Mouse (Mus musculus) embryonic facial prominence, embryonic 11.5 days (tissue): Measurements from ENCODE around the gene Pln. TPM values are rescaled to one million over a fixed set of nuclear protein-coding genes. Genes with fewer than 3 reads are reported as not detected.

Experiments
- ATAC-seq: fragments of 200-750 bp; cut with Nextera tagmentation; replicated peaks from 2 replicates; pipeline ENCODE4 v1.8.0; 2017; ENCODE audit warnings: low read depth; ENCODE audit not compliant: insufficient number of reproducible peaks, low FRiP score, low TSS enrichment
- DNase-seq: peaks from one replicate; pipeline ENCODE4 v3.0.0-alpha.2; 2015; ENCODE audit warnings: low spot score
- H3K27ac ChIP-seq: fragments of 300-500 bp; sonication (generic); replicated peaks from 2 replicates; pipeline ENCODE4 v1.5.1; 2014; ENCODE audit warnings: mild to moderate bottlenecking, low read depth, low read length, control low read depth
- H3K27me3 ChIP-seq: fragments of 300-500 bp; sonication (generic); 2 replicates; pipeline ENCODE4 v1.6.1; 2014; ENCODE audit warnings: mild to moderate bottlenecking, low read length, moderate library complexity, mixed read lengths; ENCODE audit not compliant: control insufficient read depth, insufficient read depth
- H3K36me3 ChIP-seq: fragments of 300-500 bp; sonication (generic); replicated peaks from 2 replicates; pipeline ENCODE4 v1.6.1; 2014; ENCODE audit warnings: low read depth, mild to moderate bottlenecking, low read length, moderate library complexity, mixed read lengths; ENCODE audit not compliant: control insufficient read depth, insufficient read depth
- H3K4me1 ChIP-seq: fragments of 300-500 bp; sonication (generic); 2 replicates; pipeline ENCODE4 v1.6.1; 2014; ENCODE audit warnings: low read length, mixed read lengths; ENCODE audit not compliant: control insufficient read depth, insufficient read depth
- H3K4me2 ChIP-seq: fragments of 300-500 bp; sonication (generic); 2 replicates; pipeline ENCODE4 v1.6.1; 2014; ENCODE audit warnings: low read depth, mild to moderate bottlenecking, control low read depth, low read length, moderate library complexity
- H3K4me3 ChIP-seq: fragments of 300-500 bp; sonication (generic); 2 replicates; pipeline ENCODE4 v1.5.1; 2014; ENCODE audit warnings: low read depth, low read length, control low read depth
- H3K9ac ChIP-seq: fragments of 300-500 bp; sonication (generic); replicated peaks from 2 replicates; pipeline ENCODE4 v1.6.1; 2014; ENCODE audit warnings: mild to moderate bottlenecking, control low read depth, low read length
- H3K9me3 ChIP-seq: fragments of 300-500 bp; sonication (generic); replicated peaks from 2 replicates; pipeline ENCODE4 v1.6.1; 2016; ENCODE audit warnings: mild to moderate bottlenecking, low read length, inconsistent platforms, mixed read lengths; ENCODE audit not compliant: control insufficient read depth
- WGBS: fragments of 180-500 bp; shearing (Covaris S2); extraction: QIAGEN DNeasy Blood & Tissue Kit; methylation state at CpG from one replicate; pipeline ENCODE4 v1.1.7; 2014; 5-methylcytosine and 5-hydroxymethylcytosine counted together
- polyA plus RNA-seq: library from polyadenylated mRNA; unstranded; fragments of >200 nt; fragmentation: Nextera tagmentation; extraction: Ambion mirVana; gene quantifications from 2 replicates; pipeline ENCODE4 v1.2.1, GENCODE M21; 2014

Gene Pln
- polyA plus RNA-seq, 1 experiment from 2014 or later: 2.7 TPM

DNA sequence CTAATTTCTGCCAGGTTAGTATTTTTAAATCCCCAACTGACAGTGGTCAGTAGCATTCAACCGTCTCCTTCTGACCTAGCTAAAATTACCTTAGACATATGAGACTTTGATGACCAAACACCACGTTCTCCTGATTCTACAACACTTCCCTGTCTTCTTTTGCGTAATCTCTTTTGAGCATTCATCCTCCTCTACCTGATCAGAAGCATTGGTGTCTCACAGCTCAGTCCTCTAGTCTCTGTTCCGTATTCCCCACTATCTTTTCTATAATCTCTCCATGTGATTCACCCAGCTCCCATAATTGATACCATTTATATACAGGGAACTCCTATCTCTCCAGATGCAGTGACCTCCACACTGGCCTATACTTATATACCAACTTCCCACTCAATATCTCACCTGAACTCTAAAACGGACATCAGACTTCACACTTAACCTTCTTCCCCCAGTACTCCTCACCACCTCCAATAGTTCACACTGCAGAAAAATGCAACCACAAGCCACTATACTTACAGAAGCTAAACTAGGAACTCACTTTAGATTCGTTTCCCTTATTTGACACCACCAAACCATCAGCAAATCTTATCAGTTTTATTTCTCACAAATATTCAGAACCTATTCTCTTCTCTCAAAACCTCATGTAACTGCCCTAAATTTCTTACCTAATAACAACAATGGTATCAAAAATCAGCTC, 36.6 kb downstream of the Pln start:
- Histone ChIP-seq H3K27ac (no peak overlapping the region), H3K4me3 (no peak overlapping the region), H3K4me2 (no peak overlapping the region), H3K27me3 (no peaks in the 10 kb centered on the region), H3K4me1 (no peaks in the 10 kb centered on the region), H3K36me3 (no peaks in the 10 kb centered on the region), H3K9me3 (no peaks in the 10 kb centered on the region), H3K9ac (no peak overlapping the region)
- WGBS: 84% methylated on average over 6 of the region's 6 CpGs
- DNase-seq (no peak), ATAC-seq (no peak)

DNA sequence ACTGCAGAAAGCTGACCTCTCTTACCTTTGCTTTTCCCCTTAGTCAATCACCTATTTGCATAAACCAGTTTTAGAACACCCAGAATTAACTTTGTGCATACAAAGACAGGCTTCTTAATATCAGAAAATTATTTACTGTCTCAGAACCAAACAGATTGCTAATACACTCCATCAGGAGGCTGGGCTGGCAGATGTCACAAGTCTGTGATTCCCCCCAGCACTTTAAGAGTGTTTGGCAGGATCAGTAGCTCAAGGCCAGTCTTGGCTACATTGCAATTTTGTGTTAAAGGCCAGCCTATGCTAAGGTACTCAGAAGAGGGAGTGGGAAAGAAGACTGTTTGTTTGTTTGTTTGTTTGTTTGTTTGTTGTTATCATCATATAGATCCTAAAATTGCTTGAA, 39.6 kb downstream of the Pln start:
- Histone ChIP-seq H3K36me3 (no peaks in the 10 kb centered on the region), H3K4me1 (no peaks in the 10 kb centered on the region), H3K4me3 (no peak overlapping the region), H3K9ac (no peak overlapping the region), H3K4me2 (no peak overlapping the region), H3K27me3 (no peaks in the 10 kb centered on the region), H3K9me3 (no peaks in the 10 kb centered on the region), H3K27ac (no peak overlapping the region)
- no peak for DNase-seq
- no peak for ATAC-seq

DNA sequence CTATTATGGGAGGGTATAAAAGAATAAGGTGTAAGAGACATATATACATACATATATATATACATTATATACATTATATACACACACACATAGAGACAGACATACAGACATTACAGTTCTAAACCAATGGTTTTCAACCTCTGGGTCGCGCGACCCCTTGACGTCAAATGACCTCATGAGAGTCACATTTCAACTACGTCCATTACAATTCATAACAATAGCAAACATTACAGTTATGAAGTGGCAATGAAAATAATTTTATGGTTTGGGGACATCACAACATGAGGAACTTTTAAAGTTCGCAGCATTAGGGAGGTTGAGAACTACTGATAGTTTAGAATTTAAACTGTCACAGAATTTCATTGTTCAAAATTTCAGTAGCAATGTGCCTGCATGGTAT, 40.8 kb downstream of the Pln start:
- Histone ChIP-seq H3K27ac (no peak overlapping the region), H3K4me2 (peak overlapping the region; percentile 71), H3K9ac (no peak overlapping the region), H3K9me3 (no peaks in the 10 kb centered on the region), H3K4me3 (peak overlapping the region; percentile 91; the same call in 1 of the 2 replicates), H3K27me3 (no peaks in the 10 kb centered on the region), H3K4me1 (no peaks in the 10 kb centered on the region), H3K36me3 (no peaks in the 10 kb centered on the region)
- ATAC-seq: no peak
- WGBS: 65% methylated on average over 6 of the region's 6 CpGs
- peak; percentile 23 for DNase-seq

DNA sequence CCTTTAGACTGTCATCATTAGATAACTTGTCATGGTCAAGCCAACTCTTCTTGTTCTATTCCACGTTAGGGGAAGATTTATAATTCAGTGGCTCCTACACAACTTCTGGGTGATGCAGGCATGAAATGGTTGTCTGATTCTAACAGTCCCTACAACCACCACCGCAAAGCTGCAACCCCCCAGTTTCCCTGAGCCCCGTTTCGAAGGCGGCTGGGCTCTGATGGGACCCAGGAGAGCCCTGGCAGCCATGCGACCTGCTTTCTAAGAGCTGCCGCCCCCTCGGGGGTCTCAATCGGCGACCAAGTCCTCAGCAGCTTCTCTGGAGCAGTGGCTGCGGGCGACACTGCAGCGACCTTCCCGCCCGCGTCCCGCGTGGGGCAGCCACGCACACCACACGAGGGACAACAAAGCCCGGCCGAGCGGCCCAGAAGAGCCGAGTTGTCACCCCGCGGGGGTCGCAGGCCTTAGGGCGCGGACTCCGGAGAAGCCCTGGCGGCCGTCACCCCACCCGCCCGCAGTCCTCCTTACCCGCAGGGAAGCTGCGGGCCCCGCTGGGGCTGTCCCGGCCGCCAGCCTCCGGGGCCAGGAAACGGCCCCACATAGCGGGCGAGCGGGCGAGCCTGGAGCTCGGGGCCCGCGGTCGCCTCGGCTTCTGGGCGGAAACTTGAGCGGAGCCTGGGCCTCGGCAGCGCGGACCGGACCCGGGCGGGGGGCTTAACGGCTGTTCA, 41.7 kb downstream of the Pln start:
- Histone ChIP-seq H3K9ac (peak overlapping the region; percentile 97), H3K9me3 (no peaks in the 10 kb centered on the region), H3K4me3 (peak overlapping the region; percentile 91), H3K4me2 (peak overlapping the region; percentile 71), H3K4me1 (no peaks in the 10 kb centered on the region), H3K27ac (peak overlapping the region; percentile 91), H3K27me3 (no peaks in the 10 kb centered on the region), H3K36me3 (no peaks in the 10 kb centered on the region)
- DNase-seq: no peak
- ATAC-seq: peak; percentile 82
- under 1% methylated on average over 59 of the region's 59 CpGs for WGBS

DNA sequence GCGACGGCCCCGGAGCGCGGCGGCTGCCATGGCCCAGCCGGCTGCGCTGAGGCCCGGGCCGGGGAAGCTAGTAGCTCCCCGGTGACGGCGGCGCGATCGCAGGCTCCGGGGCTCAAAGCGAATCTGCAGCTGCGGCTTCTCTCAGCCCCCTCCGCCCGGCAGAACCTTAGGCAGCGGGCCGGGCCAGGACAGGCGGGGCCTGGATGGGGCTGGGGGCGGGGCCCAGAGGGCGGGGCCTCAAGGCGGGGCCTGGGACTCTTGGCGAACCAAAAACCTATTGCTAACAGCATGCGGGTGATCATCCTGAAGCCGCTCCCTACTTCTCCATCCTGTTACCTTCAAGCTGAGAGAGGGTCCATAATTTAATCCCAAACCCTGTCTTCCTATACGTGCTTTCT, 42.2 kb downstream of the Pln start, which contains the start of gene Cep85l:
Gene Cep85l (minus strand): TSS at position 239 of the 398 bp plus-strand sequence.
- H3K4me2 ChIP-seq: peak within 1 kb of the TSS; percentile 71
- H3K27ac ChIP-seq: peak within 1 kb of the TSS; percentile 91
- DNase-seq (peak; percentile 95), ATAC-seq (peak; percentile 99)
- H3K9me3 ChIP-seq: no peaks in the 10 kb centered on the region
- H3K27me3 ChIP-seq: no peaks in the 10 kb centered on the region
- peak within 1 kb of the TSS; percentile 97 for H3K9ac ChIP-seq
- H3K4me1 ChIP-seq: no peaks in the 10 kb centered on the region
- no peaks in the 10 kb centered on the region for H3K36me3 ChIP-seq
- H3K4me3 ChIP-seq: peak within 1 kb of the TSS; percentile 91
- WGBS: 0% methylated on average over 23 of the region's 31 CpGs

DNA sequence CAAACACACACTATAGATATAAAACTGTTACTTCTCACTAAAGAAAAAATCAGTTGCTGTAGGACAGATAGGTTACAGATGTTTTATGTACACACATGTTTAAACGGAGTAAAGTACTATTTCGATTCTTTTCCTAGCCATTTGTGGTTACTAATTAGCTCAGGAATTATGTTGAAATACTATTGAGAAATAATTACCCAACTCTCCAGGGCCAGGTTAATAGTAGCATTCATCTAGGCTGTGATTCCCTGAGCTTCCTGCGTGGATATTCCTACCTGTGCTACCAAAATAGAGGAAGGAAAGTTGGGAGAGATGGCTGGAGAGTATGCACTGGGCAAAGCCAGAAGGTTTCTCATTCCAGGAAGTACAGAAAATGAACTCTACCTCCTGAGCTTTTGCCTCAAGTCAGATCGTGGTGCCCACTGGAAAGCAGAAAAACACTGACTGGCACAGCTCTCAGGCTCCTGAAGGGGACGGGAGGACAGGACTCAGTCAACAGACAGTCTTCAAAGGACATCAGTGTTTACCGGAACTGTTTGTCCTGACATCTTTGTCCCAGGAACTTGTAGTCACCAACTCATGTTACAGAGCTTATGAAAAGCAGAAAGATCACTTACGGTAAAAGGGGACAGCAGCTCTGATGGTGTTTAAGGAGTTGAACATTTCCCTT, 45.4 kb downstream of the Pln start:
- no peaks in the 10 kb centered on the region for H3K4me1 ChIP-seq
- DNase-seq (no peak), ATAC-seq (no peak)
- H3K36me3 ChIP-seq: no peaks in the 10 kb centered on the region
- H3K27me3 ChIP-seq: no peaks in the 10 kb centered on the region
- no peak overlapping the region for H3K27ac ChIP-seq
- no peak overlapping the region for H3K4me2 ChIP-seq
- no peak overlapping the region for H3K4me3 ChIP-seq
- H3K9ac ChIP-seq: no peak overlapping the region
- no peaks in the 10 kb centered on the region for H3K9me3 ChIP-seq
- 69% methylated on average over 7 of the region's 7 CpGs for WGBS

DNA sequence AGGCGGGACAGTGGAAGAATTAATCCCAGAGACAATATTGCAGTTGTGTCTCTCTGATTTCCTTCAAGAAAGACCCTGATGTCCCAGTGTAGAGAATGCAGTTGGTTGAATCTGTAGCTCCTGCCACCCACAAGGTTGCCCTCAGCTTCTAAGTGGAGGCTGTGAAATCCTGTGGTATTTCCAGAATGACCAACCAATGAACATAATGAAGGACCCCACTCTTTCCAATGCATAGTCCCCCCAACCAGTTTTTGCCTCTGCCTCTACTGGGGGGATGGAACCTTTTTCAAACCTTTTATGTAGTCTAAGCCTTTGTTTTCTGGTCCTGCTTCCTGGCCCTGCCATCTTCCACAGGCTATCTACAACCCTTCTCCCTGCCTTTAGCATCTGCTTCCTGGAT, 47.4 kb downstream of the Pln start:
- no peaks in the 10 kb centered on the region for H3K4me1 ChIP-seq
- H3K36me3 ChIP-seq: no peaks in the 10 kb centered on the region
- WGBS: 81% methylated on average over 1 of the region's 1 CpGs
- H3K27me3 ChIP-seq: no peaks in the 10 kb centered on the region
- H3K27ac ChIP-seq: no peak overlapping the region
- no peak for DNase-seq
- no peaks in the 10 kb centered on the region for H3K9me3 ChIP-seq
- no peak overlapping the region for H3K4me3 ChIP-seq
- no peak overlapping the region for H3K9ac ChIP-seq
- no peak for ATAC-seq
- no peak overlapping the region for H3K4me2 ChIP-seq

DNA sequence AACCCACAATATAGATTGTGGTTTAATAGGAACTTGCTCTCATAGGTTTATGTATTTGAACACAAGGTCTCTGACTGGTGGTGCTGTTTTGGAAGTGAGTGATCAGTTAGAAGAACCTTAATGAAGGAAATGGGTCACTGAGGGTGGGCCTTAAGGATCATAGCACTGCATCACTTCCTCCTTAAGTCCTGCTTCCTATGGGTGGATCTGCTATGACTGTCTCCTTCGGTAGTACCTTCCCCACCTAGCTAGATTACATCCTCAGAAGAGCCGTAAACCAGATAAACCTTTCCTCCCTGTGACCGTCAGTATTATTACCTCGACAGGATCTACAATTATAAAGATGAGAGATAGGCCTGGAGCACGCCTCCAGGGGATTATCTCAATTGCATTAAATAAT, 48.0 kb downstream of the Pln start:
- no peak for DNase-seq
- Histone ChIP-seq H3K27ac (no peak overlapping the region), H3K27me3 (no peaks in the 10 kb centered on the region), H3K36me3 (no peaks in the 10 kb centered on the region), H3K4me2 (no peak overlapping the region), H3K4me3 (no peak overlapping the region), H3K9ac (no peak overlapping the region), H3K9me3 (no peaks in the 10 kb centered on the region), H3K4me1 (no peaks in the 10 kb centered on the region)
- no peak for ATAC-seq
- 87% methylated on average over 5 of the region's 5 CpGs for WGBS
